Mouse (Mus musculus) liver, adult 2 months (tissue): ENCODE measurements around the gene Ctdsp2. TPM values are rescaled to one million over a fixed set of nuclear protein-coding genes. Genes with fewer than 3 reads are reported as not detected.

ENCODE experiments used
- DNase-seq: peaks from one replicate; pipeline ENCODE4 v3.0.0-alpha.2; 2011; ENCODE audit warnings: low read depth, low spot score; ENCODE audit errors: extremely low read depth
- H3K27ac ChIP-seq: fragments of 200-500 bp; replicated peaks from 2 replicates; pipeline ENCODE4 v1.5.1; 2012; ENCODE audit warnings: low read depth, mild to moderate bottlenecking, control low read depth, inconsistent platforms, low read length; ENCODE audit not compliant: insufficient read depth
- H3K27me3 ChIP-seq: fragments of 200-500 bp; 2 replicates; pipeline ENCODE4 v1.6.1; 2012; ENCODE audit warnings: mild to moderate bottlenecking, moderate library complexity, low read length, inconsistent platforms; ENCODE audit not compliant: control insufficient read depth, insufficient read depth
- H3K36me3 ChIP-seq: fragments of 200-500 bp; 2 replicates; pipeline ENCODE4 v1.6.1; 2012; ENCODE audit warnings: low read length, inconsistent platforms; ENCODE audit not compliant: control insufficient read depth, insufficient read depth
- H3K4me1 ChIP-seq: fragments of 200-500 bp; 2 replicates; pipeline ENCODE4 v1.6.1; 2011; ENCODE audit warnings: low read length; ENCODE audit not compliant: control insufficient read depth, insufficient read depth
- H3K4me3 ChIP-seq: fragments of 200-500 bp; 2 replicates; pipeline ENCODE4 v1.5.1; 2011; ENCODE audit warnings: low read depth, mild to moderate bottlenecking, control low read depth, low read length, moderate library complexity; ENCODE audit not compliant: insufficient read depth
- H3K79me2 ChIP-seq: fragments of 200-500 bp; 2 replicates; pipeline ENCODE4 v1.6.1; 2012; ENCODE audit warnings: inconsistent platforms, mild to moderate bottlenecking, low read length, moderate library complexity; ENCODE audit not compliant: control insufficient read depth, insufficient read depth
- H3K9ac ChIP-seq: fragments of 200-500 bp; 2 replicates; pipeline ENCODE4 v1.6.1; 2012; ENCODE audit warnings: low read depth, mild to moderate bottlenecking, control low read depth, inconsistent platforms, low read length
- CTCF ChIP-seq: fragments of 200-500 bp; IDR thresholded peaks from 2 replicates; pipeline ENCODE4 v1.5.1; 2011; ENCODE audit warnings: low read depth, low read length, control low read depth
- POLR2A ChIP-seq: fragments of 200-500 bp; IDR thresholded peaks from 2 replicates; pipeline ENCODE4 v1.6.1; 2011; ENCODE audit warnings: low read length, control low read depth; ENCODE audit not compliant: insufficient read depth; ENCODE audit errors: extremely low read depth
- WGBS: fragments of 180-500 bp; shearing (Covaris S2); methylation state at CpG from one replicate; pipeline ENCODE4 v1.1.7; 2018; 5-methylcytosine and 5-hydroxymethylcytosine counted together
- polyA plus RNA-seq: library from polyadenylated mRNA; depleted of rRNA; stranded (reverse); fragments of >200 nt; gene quantifications from 2 replicates; pipeline ENCODE4 v1.2.3, GENCODE M21; 2012
- total RNA-seq: library from RNA; depleted of rRNA; stranded (reverse); fragments of >200 nt; gene quantifications from 2 replicates; pipeline ENCODE4 v1.2.3, GENCODE M21; 2014

Gene Ctdsp2
- total and polyA plus RNA-seq, 2 experiments = 18.4 to 29.3 TPM

- no peaks in the 10 kb centered on the region for H3K27me3 ChIP-seq
- H3K27ac ChIP-seq = no peak overlapping the region
- peaks cover 28% of the 10 kb centered on the region for H3K36me3 ChIP-seq
- WGBS = 64% methylated on average over 13 of the region's 13 CpGs
- H3K79me2 ChIP-seq = no peaks in the 10 kb centered on the region
- no peak overlapping the region for H3K4me3 ChIP-seq
- no peak overlapping the region for H3K9ac ChIP-seq
- TF ChIP-seq CTCF = no peak
- no peak for TF ChIP-seq POLR2A
- H3K4me1 ChIP-seq = peaks cover 3% of the 10 kb centered on the region; the same call in 1 of the 2 replicates
- no peak for DNase-seq
Observed at GRCm38 (mm10) chr10:126997340-126998113, 19.0 kb downstream of the Ctdsp2 start.

GRCm38 (mm10) chr10:127000529-127000928 is 22.0 kb downstream of the Ctdsp2 start, which contains the start of gene Avil:
Gene Avil (plus strand): TSS chr10:127000709.
- DNase-seq = peak; percentile 30
- WGBS = 33% methylated on average over 5 of the region's 5 CpGs
- no peak within 1 kb of the TSS for H3K27ac ChIP-seq

GRCm38 (mm10) chr10:127001297-127001696 is 22.8 kb downstream of the Ctdsp2 start:
- no peaks in the 10 kb centered on the region for H3K27me3 ChIP-seq
- H3K4me3 ChIP-seq = no peak overlapping the region
- 74% methylated on average over 9 of the region's 9 CpGs for WGBS
- no peak for DNase-seq
- H3K36me3 ChIP-seq = peaks cover 9% of the 10 kb centered on the region; the same call in 1 of the 2 replicates
- H3K27ac ChIP-seq = no peak overlapping the region
- no peaks in the 10 kb centered on the region for H3K79me2 ChIP-seq
- H3K4me1 ChIP-seq = peaks cover 3% of the 10 kb centered on the region; the same call in 1 of the 2 replicates
- H3K9ac ChIP-seq = no peak overlapping the region
- TF ChIP-seq POLR2A = no peak
- TF ChIP-seq CTCF = no peak

More at GRCm38 (mm10) chr10:127000529-127000928, 22.0 kb downstream of the Ctdsp2 start, which contains the start of gene Avil:
- Histone ChIP-seq H3K4me1 (peaks cover 3% of the 10 kb centered on the region; the same call in 1 of the 2 replicates), H3K36me3 (peaks cover 9% of the 10 kb centered on the region; the same call in 1 of the 2 replicates), H3K27me3 (no peaks in the 10 kb centered on the region), H3K79me2 (no peaks in the 10 kb centered on the region), H3K9ac (no peak within 1 kb of the TSS), H3K4me3 (no peak within 1 kb of the TSS)
- TF ChIP-seq POLR2A (no peak), CTCF (no peak)

GRCm38 (mm10) chr10:127002056-127002455 is 23.5 kb downstream of the Ctdsp2 start:
- H3K27ac ChIP-seq = no peak overlapping the region
- H3K36me3 ChIP-seq = peaks cover 9% of the 10 kb centered on the region; the same call in 1 of the 2 replicates
- no peaks in the 10 kb centered on the region for H3K79me2 ChIP-seq
- no peak overlapping the region for H3K9ac ChIP-seq
- no peak for TF ChIP-seq CTCF
- TF ChIP-seq POLR2A = no peak
- H3K4me3 ChIP-seq = no peak overlapping the region
- peaks cover 3% of the 10 kb centered on the region; the same call in 1 of the 2 replicates for H3K4me1 ChIP-seq
- no peaks in the 10 kb centered on the region for H3K27me3 ChIP-seq
- no peak for DNase-seq
- 87% methylated on average over 1 of the region's 1 CpGs for WGBS

GRCm38 (mm10) chr10:127002765-127003164 is 24.2 kb downstream of the Ctdsp2 start:
- Histone ChIP-seq H3K79me2 (no peaks in the 10 kb centered on the region), H3K9ac (no peak overlapping the region), H3K36me3 (peaks cover 5% of the 10 kb centered on the region; the same call in 1 of the 2 replicates), H3K4me3 (no peak overlapping the region), H3K27me3 (no peaks in the 10 kb centered on the region), H3K27ac (no peak overlapping the region), H3K4me1 (peaks cover 3% of the 10 kb centered on the region; the same call in 1 of the 2 replicates)
- WGBS = 80% methylated on average over 5 of the region's 5 CpGs
- TF ChIP-seq POLR2A (no peak), CTCF (no peak)
- DNase-seq = no peak
